Mouse (Mus musculus) ES-E14 (cell line): ENCODE data around the gene Ryr1. TPM values are rescaled to one million over a fixed set of nuclear protein-coding genes. Genes with fewer than 3 reads are reported as not detected.

Experiments
- DNase-seq: peaks from one replicate; pipeline ENCODE4 v3.0.0-alpha.2; 2013; ENCODE audit warnings: low read depth, low spot score
- H3K27ac ChIP-seq: 2 replicates; pipeline ENCODE4 v1.5.1; 2012; ENCODE audit warnings: low read depth, mild to moderate bottlenecking, low read length, moderate library complexity, mixed read lengths; ENCODE audit not compliant: poor library complexity, insufficient read depth, severe bottlenecking
- H3K36me3 ChIP-seq: 2 replicates; pipeline ENCODE4 v1.6.1; 2012; ENCODE audit warnings: mild to moderate bottlenecking, low read length, moderate library complexity, mixed read lengths; ENCODE audit not compliant: control insufficient read depth, poor library complexity, insufficient read depth, severe bottlenecking
- H3K4me1 ChIP-seq, 2 experiments: fragments of 150-350 bp in 1 of 2; sonication (generic) in 1 of 2; 2 replicates each; pipeline ENCODE4 v1.6.1; 2012; ENCODE audit warnings: low read length in 2 of 2, mild to moderate bottlenecking in 1 of 2, mixed read lengths in 1 of 2; ENCODE audit not compliant: control insufficient read depth in 2 of 2, insufficient read depth in 2 of 2, poor library complexity in 1 of 2
- H3K4me3 ChIP-seq, 2 experiments: fragments of 150-350 bp in 1 of 2; sonication (generic) in 1 of 2; 2 replicates each; pipeline ENCODE4 v1.5.1; 2012; ENCODE audit warnings: low read length in 2 of 2, low read depth in 1 of 2, mild to moderate bottlenecking in 1 of 2, mixed read lengths in 1 of 2; ENCODE audit not compliant: insufficient read depth in 1 of 2, poor library complexity in 1 of 2, severe bottlenecking in 1 of 2
- H3K9ac ChIP-seq: 2 replicates; pipeline ENCODE4 v1.6.1; 2012; ENCODE audit warnings: low read depth, mild to moderate bottlenecking, low read length, mixed read lengths; ENCODE audit not compliant: poor library complexity, insufficient read depth, severe bottlenecking
- H3K9me3 ChIP-seq: fragments of 150-350 bp; sonication (generic); 2 replicates; pipeline ENCODE4 v1.6.1; 2012; ENCODE audit warnings: low read depth, mild to moderate bottlenecking, low read length; ENCODE audit not compliant: control insufficient read depth, insufficient read depth
- CHD2 ChIP-seq: IDR thresholded peaks from 2 replicates; pipeline ENCODE4 v1.6.1; 2014; ENCODE audit warnings: mild to moderate bottlenecking, low read depth, low read length, inconsistent platforms
- HCFC1 ChIP-seq: IDR thresholded peaks from 2 replicates; pipeline ENCODE4 v1.6.1; 2012; ENCODE audit warnings: low read length, inconsistent platforms, borderline replicate concordance; ENCODE audit not compliant: insufficient read depth
- MAFK ChIP-seq: IDR thresholded peaks from 2 replicates; pipeline ENCODE4 v1.6.1; 2014; ENCODE audit warnings: mild to moderate bottlenecking, low read depth, low read length, inconsistent platforms; ENCODE audit not compliant: insufficient read depth
- ZC3H11A ChIP-seq: IDR thresholded peaks from 2 replicates; pipeline ENCODE4 v1.6.1; 2012; ENCODE audit warnings: low read depth, mild to moderate bottlenecking, inconsistent platforms, low read length, borderline replicate concordance
- ZNF384 ChIP-seq: IDR thresholded peaks from 2 replicates; pipeline ENCODE4 v1.6.1; 2012; ENCODE audit warnings: low read depth, low read length, inconsistent platforms
- in situ Hi-C, 2 experiments: fragments of 600-800 bp; cut with MboI; formaldehyde crosslinking; loops; one replicate each; pipeline ENCODE4 v1.15.1; 2025; ENCODE audit warnings: low sequenced_read_pairs in 2 of 2, inconsistent platforms in 1 of 2; ENCODE audit not compliant: unreplicated experiment in 2 of 2
- total RNA-seq: library from RNA; depleted of rRNA; stranded (reverse); fragments of 300-350 nt; gene quantifications from 2 replicates; pipeline ENCODE4 v1.2.3, GENCODE M21; 2012

The Ryr1 gene
- total RNA-seq, 1 experiment, result 5.1 TPM

GRCm38 (mm10) chr7:28966181-28966580 lies 158.8 kb downstream of the Ryr1 start:
- in situ Hi-C loops, result no loop called here
- Histone ChIP-seq H3K4me1 (peaks cover 23 to 28% of the 10 kb centered on the region in 2 experiments), H3K4me3 (peak overlapping the region in 1 of 2 experiments; percentile 35; a peak in 2 of 4 replicates), H3K27ac (peak overlapping the region; percentile 99), H3K9ac (peak overlapping the region; percentile 71; the same call in 1 of the 2 replicates), H3K9me3 (no peaks in the 10 kb centered on the region), H3K36me3 (peaks cover 11% of the 10 kb centered on the region)
- DNase-seq, result no peak
- TF ChIP-seq MAFK (no peak), HCFC1 (no peak), ZC3H11A (no peak), ZNF384 (no peak), CHD2 (no peak)

- H3K9me3 ChIP-seq, result no peaks in the 10 kb centered on the region
These were observed 159.6 kb downstream of the Ryr1 start for GRCm38 (mm10) chr7:28965346-28965840.

GRCm38 (mm10) chr7:28963399-28963923 lies 161.5 kb downstream of the Ryr1 start:
- TF ChIP-seq HCFC1 (no peak), CHD2 (no peak), ZNF384 (no peak), MAFK (no peak), ZC3H11A (no peak)
- Histone ChIP-seq H3K27ac (peak overlapping the region; percentile 82), H3K4me3 (peak overlapping the region in 1 of 2 experiments; percentile 24; a peak in 2 of 4 replicates), H3K9me3 (no peaks in the 10 kb centered on the region), H3K9ac (peak overlapping the region; percentile 62; the same call in 1 of the 2 replicates), H3K4me1 (peaks cover 14 to 15% of the 10 kb centered on the region in 2 experiments), H3K36me3 (no peaks in the 10 kb centered on the region)
- in situ Hi-C loops, result no loop called here
- DNase-seq, result no peak

More at GRCm38 (mm10) chr7:28965346-28965840, 159.6 kb downstream of the Ryr1 start:
- 0 out of 4 replicates have a peak overlapping the region, but pooled peaks of 1 of the 2 experiments have one; percentile 3 for H3K4me3 ChIP-seq
- H3K4me1 ChIP-seq, result peaks cover 20 to 25% of the 10 kb centered on the region in 2 experiments
- peaks cover 5% of the 10 kb centered on the region; the same call in 1 of the 2 replicates for H3K36me3 ChIP-seq
- peak overlapping the region; percentile 57; the same call in 1 of the 2 replicates for H3K9ac ChIP-seq
- no peak for TF ChIP-seq HCFC1
- no peak for TF ChIP-seq MAFK
- no peak for TF ChIP-seq ZC3H11A
- TF ChIP-seq CHD2, result no peak
- no peak for TF ChIP-seq ZNF384
- in situ Hi-C loops, result no loop called here
- no peak for DNase-seq
- H3K27ac ChIP-seq, result peak overlapping the region; percentile 99; the same call in 1 of the 2 replicates

- peak within 1 kb of the TSS; percentile 87 to 89 for H3K4me3 ChIP-seq
- no peaks in the 10 kb centered on the region for H3K9me3 ChIP-seq
- TF ChIP-seq ZC3H11A (no peak), MAFK (no peak), CHD2 (no peak), ZNF384 (no peak), HCFC1 (no peak; the same call in 1 of the 2 replicates)
- peaks cover 19 to 20% of the 10 kb centered on the region in 2 experiments for H3K4me1 ChIP-seq
- DNase-seq, result peak; percentile 97
- no peaks in the 10 kb centered on the region for H3K36me3 ChIP-seq
- peak within 1 kb of the TSS; percentile 92 for H3K9ac ChIP-seq
- in situ Hi-C loops, result no loop called here
- H3K27ac ChIP-seq, result peak within 1 kb of the TSS; percentile 82
These were observed 162.9 kb downstream of the Ryr1 start, which contains the start of gene Actn4 for GRCm38 (mm10) chr7:28961927-28962670. Gene Actn4, minus strand, starts transcription at chr7:28962340.
